Mouse (Mus musculus) embryonic facial prominence, embryonic 14.5 days (tissue): ENCODE measurements around the gene Blmh. TPM values are rescaled to one million over a fixed set of nuclear protein-coding genes. Genes with fewer than 3 reads are reported as not detected.

Experiments
- ATAC-seq: fragments of 200-750 bp; cut with Nextera tagmentation; 2 replicates; pipeline ENCODE4 v1.8.0; 2017; ENCODE audit warnings: low read depth, moderate number of reproducible peaks, moderate TSS enrichment
- DNase-seq: peaks from one replicate; pipeline ENCODE4 v3.0.0-alpha.2; 2015; ENCODE audit warnings: low spot score
- H3K27ac ChIP-seq: fragments of 300-500 bp; sonication (generic); replicated peaks from 2 replicates; pipeline ENCODE4 v1.5.1; 2014; ENCODE audit warnings: low read depth, mild to moderate bottlenecking, low read length, moderate library complexity
- H3K27me3 ChIP-seq: fragments of 300-500 bp; sonication (generic); replicated peaks from 2 replicates; pipeline ENCODE4 v1.6.1; 2014; ENCODE audit warnings: low read length; ENCODE audit not compliant: control insufficient read depth, insufficient read depth
- H3K36me3 ChIP-seq: fragments of 300-500 bp; sonication (generic); 2 replicates; pipeline ENCODE4 v1.6.1; 2014; ENCODE audit warnings: low read length, mixed read lengths; ENCODE audit not compliant: control insufficient read depth, insufficient read depth
- H3K4me1 ChIP-seq: fragments of 300-500 bp; sonication (generic); 2 replicates; pipeline ENCODE4 v1.6.1; 2014; ENCODE audit warnings: antibody characterized with exemption, low read length; ENCODE audit not compliant: control insufficient read depth, insufficient read depth
- H3K4me2 ChIP-seq: fragments of 300-500 bp; sonication (generic); 2 replicates; pipeline ENCODE4 v1.6.1; 2014; ENCODE audit warnings: low read depth, mild to moderate bottlenecking, low read length, moderate library complexity, mixed read lengths
- H3K4me3 ChIP-seq: fragments of 300-500 bp; sonication (generic); 2 replicates; pipeline ENCODE4 v1.5.1; 2014; ENCODE audit warnings: low read depth, mild to moderate bottlenecking, low read length
- H3K9ac ChIP-seq: fragments of 300-500 bp; sonication (generic); 2 replicates; pipeline ENCODE4 v1.6.1; 2014; ENCODE audit warnings: low read depth, mild to moderate bottlenecking, low read length, moderate library complexity, mixed read lengths
- H3K9me3 ChIP-seq: fragments of 300-500 bp; sonication (generic); 2 replicates; pipeline ENCODE4 v1.6.1; 2016; ENCODE audit warnings: low read length; ENCODE audit not compliant: control insufficient read depth
- WGBS: fragments of 180-500 bp; shearing (Covaris S2); extraction: QIAGEN DNeasy Blood & Tissue Kit; methylation state at CpG from one replicate; pipeline ENCODE4 v1.1.7; 2014; 5-methylcytosine and 5-hydroxymethylcytosine counted together
- polyA plus RNA-seq: library from polyadenylated mRNA; unstranded; fragments of >200 nt; fragmentation: Nextera tagmentation; extraction: Ambion mirVana; gene quantifications from 2 replicates; pipeline ENCODE4 v1.2.1, GENCODE M21; 2014

The Blmh gene
- polyA plus RNA-seq, 1 experiment from 2014 or later: 127 TPM

GRCm38 (mm10) chr11:76894240-76894639 is 30.4 kb upstream of the Blmh start:
- Histone ChIP-seq H3K9ac (no peak overlapping the region), H3K4me1 (peaks cover 4% of the 10 kb centered on the region; the same call in 1 of the 2 replicates), H3K36me3 (no peaks in the 10 kb centered on the region), H3K27ac (no peak overlapping the region), H3K4me3 (no peak overlapping the region), H3K4me2 (no peak overlapping the region), H3K9me3 (no peaks in the 10 kb centered on the region), H3K27me3 (no peaks in the 10 kb centered on the region)
- WGBS: 35% methylated on average over 5 of the region's 5 CpGs
- DNase-seq (peak; percentile 76), ATAC-seq (peak; percentile 63; the same call in 1 of the 2 replicates)

GRCm38 (mm10) chr11:76896360-76896759 is 28.2 kb upstream of the Blmh start:
- no peak overlapping the region for H3K27ac ChIP-seq
- ATAC-seq (no peak), DNase-seq (no peak)
- H3K4me3 ChIP-seq: no peak overlapping the region
- 67% methylated on average over 6 of the region's 6 CpGs for WGBS
- no peak overlapping the region for H3K9ac ChIP-seq
- peaks cover 4% of the 10 kb centered on the region; the same call in 1 of the 2 replicates for H3K4me1 ChIP-seq
- no peak overlapping the region for H3K4me2 ChIP-seq
- no peaks in the 10 kb centered on the region for H3K27me3 ChIP-seq
- no peaks in the 10 kb centered on the region for H3K36me3 ChIP-seq
- no peaks in the 10 kb centered on the region for H3K9me3 ChIP-seq

GRCm38 (mm10) chr11:76897126-76897525 is 27.5 kb upstream of the Blmh start:
- ATAC-seq: no peak
- 63% methylated on average over 1 of the region's 1 CpGs for WGBS

GRCm38 (mm10) chr11:76897871-76898270 is 26.7 kb upstream of the Blmh start:
- Histone ChIP-seq H3K36me3 (no peaks in the 10 kb centered on the region), H3K9ac (no peak overlapping the region), H3K9me3 (no peaks in the 10 kb centered on the region), H3K4me1 (peaks cover 4% of the 10 kb centered on the region; the same call in 1 of the 2 replicates), H3K27me3 (no peaks in the 10 kb centered on the region), H3K27ac (no peak overlapping the region), H3K4me3 (no peak overlapping the region), H3K4me2 (no peak overlapping the region)
- ATAC-seq: no peak
- 45% methylated on average over 3 of the region's 3 CpGs for WGBS
- no peak for DNase-seq

More at GRCm38 (mm10) chr11:76897126-76897525, 27.5 kb upstream of the Blmh start:
- H3K27ac ChIP-seq: no peak overlapping the region
- DNase-seq: no peak
- H3K27me3 ChIP-seq: no peaks in the 10 kb centered on the region
- no peaks in the 10 kb centered on the region for H3K9me3 ChIP-seq
- peaks cover 4% of the 10 kb centered on the region; the same call in 1 of the 2 replicates for H3K4me1 ChIP-seq
- H3K4me3 ChIP-seq: no peak overlapping the region
- H3K4me2 ChIP-seq: no peak overlapping the region
- no peaks in the 10 kb centered on the region for H3K36me3 ChIP-seq
- no peak overlapping the region for H3K9ac ChIP-seq

- Histone ChIP-seq H3K27me3 (no peaks in the 10 kb centered on the region), H3K27ac (no peak overlapping the region), H3K9ac (no peak overlapping the region), H3K4me3 (no peak overlapping the region), H3K4me1 (peaks cover 2% of the 10 kb centered on the region; the same call in 1 of the 2 replicates), H3K4me2 (no peak overlapping the region), H3K36me3 (no peaks in the 10 kb centered on the region), H3K9me3 (no peaks in the 10 kb centered on the region)
- 100% methylated on average over 3 of the region's 3 CpGs for WGBS
- no peak for DNase-seq
- ATAC-seq: no peak
Observed at GRCm38 (mm10) chr11:76898751-76899150, 25.9 kb upstream of the Blmh start.

- DNase-seq: no peak
- Histone ChIP-seq H3K36me3 (no peaks in the 10 kb centered on the region), H3K4me1 (no peaks in the 10 kb centered on the region), H3K4me2 (no peak overlapping the region), H3K27ac (no peak overlapping the region), H3K27me3 (no peaks in the 10 kb centered on the region), H3K9ac (no peak overlapping the region), H3K9me3 (no peaks in the 10 kb centered on the region), H3K4me3 (no peak overlapping the region)
- no peak for ATAC-seq
- WGBS: 60% methylated on average over 5 of the region's 5 CpGs
Observed at GRCm38 (mm10) chr11:76899758-76900738, 24.6 kb upstream of the Blmh start.

GRCm38 (mm10) chr11:76901579-76902361 is 22.8 kb upstream of the Blmh start, which contains the start of gene Tmigd1:
Gene Tmigd1 (plus strand): TSS chr11:76902159.
- Histone ChIP-seq H3K4me3 (no peak within 1 kb of the TSS), H3K36me3 (no peaks in the 10 kb centered on the region), H3K4me2 (no peak within 1 kb of the TSS), H3K27ac (no peak within 1 kb of the TSS), H3K9ac (no peak within 1 kb of the TSS), H3K27me3 (no peaks in the 10 kb centered on the region), H3K4me1 (no peaks in the 10 kb centered on the region), H3K9me3 (no peaks in the 10 kb centered on the region)
- DNase-seq (no peak), ATAC-seq (no peak)
- 59% methylated on average over 7 of the region's 7 CpGs for WGBS

- DNase-seq: no peak
- no peaks in the 10 kb centered on the region for H3K27me3 ChIP-seq
- no peaks in the 10 kb centered on the region for H3K36me3 ChIP-seq
- H3K9ac ChIP-seq: no peak overlapping the region
- 81% methylated on average over 2 of the region's 2 CpGs for WGBS
- no peak overlapping the region for H3K27ac ChIP-seq
- H3K9me3 ChIP-seq: no peaks in the 10 kb centered on the region
- H3K4me2 ChIP-seq: no peak overlapping the region
- ATAC-seq: no peak
- no peaks in the 10 kb centered on the region for H3K4me1 ChIP-seq
- H3K4me3 ChIP-seq: no peak overlapping the region
Observed at GRCm38 (mm10) chr11:76904340-76904739, 20.3 kb upstream of the Blmh start.
